Mouse (Mus musculus): ENCODE data around the gene Lasp1.

The Lasp1 gene

GRCm38 (mm10) chr11:97796910-97797309 lies 1.9 kb upstream of the Lasp1 start:
- DNase-seq (ENCODE audit: low read depth, low spot score), result peak; percentile 77

GRCm38 (mm10) chr11:97797369-97798082 lies 1.3 kb upstream of the Lasp1 start:
- peak; percentile 74 for DNase-seq (ENCODE audit: low read depth, low spot score)

GRCm38 (mm10) chr11:97798083-97798435 lies 741 bp upstream of the Lasp1 start:
- no peak for DNase-seq (ENCODE audit: low read depth, low spot score)

GRCm38 (mm10) chr11:97799146-97799993 lies 570 bp downstream of the Lasp1 start:
- DNase-seq (ENCODE audit: low read depth, low spot score), result peak; percentile 90

GRCm38 (mm10) chr11:97799994-97800690 lies 1.3 kb downstream of the Lasp1 start:
- peak; percentile 73 for DNase-seq (ENCODE audit: low read depth, low spot score)

GRCm38 (mm10) chr11:97800691-97801408 lies 2.0 kb downstream of the Lasp1 start:
- no peak for DNase-seq (ENCODE audit: low read depth, low spot score)

GRCm38 (mm10) chr11:97801409-97802193 lies 2.8 kb downstream of the Lasp1 start:
- DNase-seq (ENCODE audit: low read depth, low spot score), result peak; percentile 84

GRCm38 (mm10) chr11:97802194-97802470 lies 3.3 kb downstream of the Lasp1 start:
- DNase-seq (ENCODE audit: low read depth, low spot score), result no peak

GRCm38 (mm10) chr11:97802495-97802894 lies 3.7 kb downstream of the Lasp1 start:
- no peak for DNase-seq (ENCODE audit: low read depth, low spot score)

- DNase-seq (ENCODE audit: low read depth, low spot score), result no peak
These were observed 5.0 kb downstream of the Lasp1 start for GRCm38 (mm10) chr11:97803847-97804246.

GRCm38 (mm10) chr11:97804841-97805661 lies 6.3 kb downstream of the Lasp1 start:
- no peak for DNase-seq (ENCODE audit: low read depth, low spot score)

- peak; percentile 64 for DNase-seq (ENCODE audit: low read depth, low spot score)
These were observed 7.1 kb downstream of the Lasp1 start for GRCm38 (mm10) chr11:97805662-97806612.

- no peak for DNase-seq (ENCODE audit: low read depth, low spot score)
These were observed 7.8 kb downstream of the Lasp1 start for GRCm38 (mm10) chr11:97806613-97806964.

GRCm38 (mm10) chr11:97807626-97808025 lies 8.8 kb downstream of the Lasp1 start:
- no peak for DNase-seq (ENCODE audit: low read depth, low spot score)

GRCm38 (mm10) chr11:97808093-97808492 lies 9.3 kb downstream of the Lasp1 start:
- DNase-seq (ENCODE audit: low read depth, low spot score), result peak; percentile 71

GRCm38 (mm10) chr11:97808621-97809234 lies 9.9 kb downstream of the Lasp1 start:
- DNase-seq (ENCODE audit: low read depth, low spot score), result peak; percentile 80

- no peak for DNase-seq (ENCODE audit: low read depth, low spot score)
These were observed 10.7 kb downstream of the Lasp1 start for GRCm38 (mm10) chr11:97809235-97810121.

- no peak for DNase-seq (ENCODE audit: low read depth, low spot score)
These were observed 11.6 kb downstream of the Lasp1 start for GRCm38 (mm10) chr11:97810356-97810755.

Measured in ZHBTc4 (cell line).